In the genomic region with DNA sequence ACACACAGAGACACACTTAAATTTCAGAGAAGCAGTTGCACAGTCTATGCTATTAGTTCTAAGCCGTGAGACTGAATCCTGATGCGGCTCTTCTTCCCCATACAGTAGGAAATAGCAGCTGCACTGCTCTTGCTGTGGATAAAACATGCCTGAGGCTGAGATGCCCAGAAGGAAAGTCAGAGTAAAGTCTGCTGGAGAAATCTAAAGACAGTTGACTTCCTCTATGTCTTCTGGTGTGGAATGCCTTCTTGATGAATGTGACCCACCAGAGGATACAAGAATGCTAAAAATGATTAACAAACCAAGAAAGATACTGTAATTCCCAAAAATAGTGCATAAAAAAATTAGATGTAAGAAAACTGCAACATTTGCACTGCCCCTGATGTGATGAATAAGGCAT, we compare ENCODE assay signal across 19 mouse cellular contexts.
"Had no signal": no experiment of that assay in that cellular context is flagged by ENCODE, and none has a peak within 500 bp of the region (broad histone marks: within the 10 kb centered on the region; RNA-seq: fewer than 3 reads in every experiment).

No protein-coding gene starts in this region.

- H3K36me3 ChIP-seq: liver, embryonic 15.5 days; lung, embryonic 15.5 days; midbrain, embryonic 13.5 days; neural tube, embryonic 15.5 days; stomach, embryonic 15.5 days had no signal

- H3K4me1 ChIP-seq: midbrain, embryonic 10.5 days had no signal

- H3K9ac ChIP-seq: liver, embryonic 15.5 days; liver, postnatal 0 days; lung, embryonic 15.5 days; midbrain, embryonic 13.5 days; neural tube, embryonic 13.5 days; neural tube, embryonic 15.5 days; stomach, embryonic 15.5 days had no signal

- H3K9me3 ChIP-seq: liver, embryonic 15.5 days; lung, embryonic 15.5 days; midbrain, embryonic 10.5 days; midbrain, embryonic 13.5 days; neural tube, embryonic 13.5 days; neural tube, embryonic 15.5 days; stomach, embryonic 15.5 days had no signal

- ATAC-seq: liver, postnatal 0 days; lung, postnatal 0 days; midbrain, embryonic 13.5 days; midbrain, embryonic 16.5 days had no signal

- H3K27ac ChIP-seq: liver, embryonic 15.5 days; lung, embryonic 15.5 days; midbrain, embryonic 10.5 days; midbrain, embryonic 13.5 days; neural tube, embryonic 13.5 days; neural tube, embryonic 15.5 days; stomach, embryonic 15.5 days; stomach, postnatal 0 days had no signal

- H3K4me2 ChIP-seq: liver, embryonic 15.5 days; lung, embryonic 15.5 days; midbrain, embryonic 13.5 days; neural tube, embryonic 13.5 days; neural tube, embryonic 15.5 days; stomach, embryonic 15.5 days had no signal

- H3K4me3 ChIP-seq: liver, embryonic 15.5 days; lung, embryonic 15.5 days; midbrain, embryonic 10.5 days; midbrain, embryonic 13.5 days; myocyte; neural tube, embryonic 13.5 days; neural tube, embryonic 15.5 days; stomach, embryonic 15.5 days had no signal

- H3K27me3 ChIP-seq: liver, embryonic 15.5 days; lung, embryonic 15.5 days; midbrain, embryonic 13.5 days; neural tube, embryonic 13.5 days; neural tube, embryonic 15.5 days; stomach, embryonic 15.5 days had no signal

- DNase-seq: liver, postnatal 0 days; lung, adult 2 months; lung, postnatal 4 days; retina, postnatal 1 day; right cerebral cortex, postnatal 14 days; thymus, adult 2 months; thymus, postnatal 25 days; thymus, postnatal 4 days had no signal
